Mouse (Mus musculus): ENCODE data around the gene Jtb.

The Jtb gene

DNA sequence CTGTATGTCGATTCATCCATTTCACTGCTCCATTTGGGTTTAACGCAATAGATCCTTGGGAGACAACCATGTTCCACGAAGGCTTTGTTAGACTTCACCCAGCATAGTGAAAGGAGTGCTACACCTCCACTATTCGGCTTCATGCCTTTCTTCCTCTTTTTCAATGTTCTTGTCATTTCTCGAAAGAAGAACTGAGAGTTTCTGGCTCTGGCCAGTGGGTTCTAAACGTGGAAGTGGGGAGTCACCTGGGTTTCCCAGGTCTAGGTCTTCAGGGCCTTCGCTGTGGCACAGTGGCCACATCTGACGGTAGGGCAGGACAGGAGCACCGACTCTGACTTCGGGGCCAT, 33.3 kb downstream of the Jtb start:
- DNase-seq = no peak

DNA sequence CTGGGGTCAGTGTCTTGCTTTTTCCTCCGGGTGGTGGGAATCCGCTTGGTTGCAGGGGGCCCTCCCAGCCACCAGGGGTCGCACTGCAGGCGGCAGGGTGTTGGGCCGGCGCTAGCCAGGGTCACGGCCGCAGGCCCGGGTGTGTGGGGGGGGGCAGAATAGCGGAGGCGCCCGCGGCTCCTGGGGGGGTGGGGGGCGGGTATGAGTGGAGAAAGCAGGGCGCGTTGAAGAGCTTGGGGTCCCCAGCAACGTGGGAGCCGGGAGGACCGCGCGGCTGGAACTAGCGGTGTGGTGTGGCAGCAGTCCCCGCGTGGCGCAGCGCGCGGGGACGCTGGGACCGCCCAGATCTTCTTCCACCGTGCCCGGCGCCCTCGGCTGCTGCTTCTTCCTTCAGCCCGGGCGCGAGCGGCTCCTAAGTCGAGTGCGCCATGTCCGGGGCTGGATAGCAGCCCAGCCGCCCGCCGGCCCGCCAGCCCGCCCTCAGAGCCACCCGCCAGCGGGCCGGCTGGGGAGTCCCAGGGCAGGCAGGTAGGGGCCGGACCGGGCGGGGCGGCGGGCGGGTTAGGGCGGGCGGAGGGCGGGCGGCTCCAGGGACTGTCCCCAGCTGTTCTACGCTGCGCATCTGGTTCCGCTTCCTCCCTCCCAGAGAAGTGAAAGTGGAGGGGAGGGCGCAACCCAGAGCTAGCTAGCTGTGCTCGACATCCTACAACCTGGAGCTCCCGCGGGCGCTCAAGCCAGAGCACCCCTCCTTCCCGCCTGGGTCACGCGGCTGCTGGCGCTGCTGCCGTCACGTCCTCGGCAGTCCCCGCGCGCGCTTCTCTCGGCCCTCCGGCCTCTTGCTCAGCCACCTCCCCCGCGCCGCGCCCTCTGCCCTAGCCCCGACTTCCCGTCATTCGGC, 33.9 kb downstream of the Jtb start, which contains the start of gene Dennd4b:
Dennd4b (plus strand) TSS at position 152 of the 898 bp plus-strand sequence.
- DNase-seq = peak; percentile 88

DNA sequence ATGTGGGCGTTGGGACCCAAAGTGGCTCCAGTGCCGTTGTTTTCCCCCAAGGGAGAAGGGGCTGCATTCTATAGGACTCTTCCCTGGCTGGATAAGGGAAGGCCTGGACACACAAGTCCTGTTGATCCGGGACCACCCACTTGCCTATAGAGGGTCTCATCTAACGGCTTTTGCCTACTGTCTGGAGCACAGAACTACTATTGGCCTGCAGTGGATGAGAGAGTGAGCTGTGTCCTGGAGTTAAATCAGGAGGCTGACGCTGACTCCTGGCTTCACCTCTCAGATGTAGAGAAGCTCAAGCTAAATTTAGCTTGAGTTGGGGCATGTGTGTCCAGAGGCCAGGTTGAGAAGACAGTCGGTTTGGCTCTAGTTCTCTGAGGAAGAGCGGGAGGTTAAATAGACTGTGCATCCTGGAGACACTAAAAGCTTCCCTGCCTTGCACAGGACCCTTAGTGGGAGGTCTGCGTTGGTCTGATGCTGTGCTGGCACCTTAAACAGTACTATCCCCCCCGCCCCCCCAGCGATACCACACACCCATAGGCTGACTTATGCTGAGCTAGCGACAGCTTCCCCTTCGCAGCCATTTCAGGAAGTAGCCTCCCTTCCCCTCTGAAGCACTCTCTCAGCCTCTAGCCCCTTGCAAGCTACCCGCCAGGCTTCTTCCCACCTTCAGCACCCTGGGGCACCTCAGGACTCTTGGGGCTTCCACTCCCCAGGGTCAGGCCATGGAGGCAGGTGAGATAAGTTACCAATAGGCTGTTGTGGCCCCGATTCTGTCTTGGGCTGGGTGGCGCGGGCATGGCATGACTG, 34.7 kb downstream of the Jtb start:
- DNase-seq = no peak

DNA sequence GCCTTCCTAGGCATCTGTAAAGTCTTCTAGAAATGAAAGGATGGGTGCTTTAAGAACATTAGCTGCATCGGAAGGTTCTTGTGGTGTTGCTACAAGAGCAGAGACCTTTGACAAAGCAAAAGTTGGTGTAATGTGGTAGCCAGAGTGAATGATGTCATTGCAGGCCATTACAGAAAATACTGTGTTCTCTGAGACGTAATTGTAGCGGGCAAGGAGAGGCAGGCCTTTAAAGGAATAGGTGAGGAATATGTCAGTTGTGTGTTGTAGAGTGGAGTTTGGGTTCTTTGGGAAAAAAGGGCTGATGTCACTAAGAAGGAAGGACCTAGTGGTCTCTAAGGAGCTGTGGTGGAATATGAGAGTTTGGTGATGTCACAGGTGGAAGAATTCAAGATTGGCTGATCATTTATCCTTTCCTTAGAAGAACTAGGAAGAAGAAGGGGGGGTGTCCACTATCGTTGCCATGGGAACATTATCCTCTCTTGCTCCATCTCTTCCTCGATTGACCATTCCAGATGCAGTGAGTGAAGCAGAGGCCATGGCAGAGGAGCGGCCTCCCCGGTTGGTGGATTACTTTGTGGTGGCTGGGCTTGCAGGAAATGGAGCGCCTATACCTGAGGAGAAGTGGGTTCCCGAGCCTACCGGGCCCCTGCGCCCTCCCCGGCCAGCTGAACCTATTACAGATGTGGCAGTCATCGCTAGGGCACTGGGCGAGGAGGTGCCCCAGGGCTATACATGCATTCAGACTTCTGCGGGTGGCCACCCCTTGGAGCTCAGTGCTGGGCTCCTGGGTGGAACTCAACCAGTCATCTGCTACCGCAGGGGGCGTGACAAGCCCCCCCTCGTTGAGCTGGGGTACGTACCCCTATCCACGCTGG, 35.7 kb downstream of the Jtb start:
- DNase-seq = no peak

DNA sequence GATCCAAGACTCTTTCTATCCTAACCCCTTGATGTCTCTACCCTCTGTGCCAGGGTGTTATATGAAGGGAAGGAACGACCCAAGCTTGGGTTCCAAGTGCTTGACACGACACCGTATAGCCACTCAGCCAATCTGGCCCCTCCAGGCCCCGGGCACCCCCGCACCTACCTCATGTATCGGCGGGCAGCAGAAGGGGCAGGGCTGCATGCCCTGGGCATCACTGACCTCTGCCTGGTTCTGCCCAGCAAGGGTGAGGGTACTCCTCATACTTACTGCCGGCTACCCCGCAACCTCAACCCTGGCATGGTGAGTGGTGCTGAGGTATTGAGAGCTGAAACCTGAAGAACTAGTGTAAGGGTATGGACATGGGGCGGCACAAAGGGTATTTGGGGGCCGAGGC, 36.8 kb downstream of the Jtb start:
- no peak for DNase-seq

DNA sequence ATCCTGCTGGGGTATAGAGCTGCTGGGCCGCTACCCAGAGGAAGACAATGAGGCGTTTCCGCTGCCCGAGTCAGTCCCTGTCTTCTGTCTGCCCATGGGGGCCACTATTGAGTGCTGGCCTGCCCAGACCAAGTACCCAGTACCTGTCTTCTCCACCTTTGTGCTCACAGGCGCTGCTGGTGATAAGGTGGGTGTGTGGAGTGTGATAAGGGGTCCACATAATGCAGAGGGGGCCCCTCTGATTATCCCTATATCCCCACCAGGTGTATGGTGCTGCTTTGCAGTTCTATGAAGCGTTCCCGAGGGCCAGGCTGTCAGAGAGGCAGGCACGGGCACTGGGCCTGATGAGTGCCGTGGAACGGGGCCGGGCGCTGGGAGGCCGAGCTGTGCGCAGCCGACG, 37.6 kb downstream of the Jtb start:
- DNase-seq = no peak

DNA sequence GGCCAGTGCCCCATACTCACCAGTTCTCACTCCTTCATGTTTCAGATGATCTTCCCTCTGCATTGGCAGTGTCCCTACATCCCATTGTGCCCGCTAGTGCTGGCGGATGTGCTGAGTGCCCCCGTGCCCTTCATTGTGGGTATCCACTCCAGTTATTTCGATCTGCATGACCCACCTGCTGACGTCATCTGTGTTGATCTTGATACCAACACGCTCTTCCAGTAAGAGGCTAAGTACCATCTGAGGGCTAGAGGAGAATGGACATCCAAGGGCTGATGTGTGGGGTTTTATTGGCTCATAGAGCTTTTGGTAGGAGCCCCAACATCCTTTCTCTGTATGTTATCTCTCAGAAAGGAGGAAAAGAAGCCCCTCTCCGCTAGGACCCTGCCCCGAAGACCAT, 39.4 kb downstream of the Jtb start:
- DNase-seq = no peak

DNA sequence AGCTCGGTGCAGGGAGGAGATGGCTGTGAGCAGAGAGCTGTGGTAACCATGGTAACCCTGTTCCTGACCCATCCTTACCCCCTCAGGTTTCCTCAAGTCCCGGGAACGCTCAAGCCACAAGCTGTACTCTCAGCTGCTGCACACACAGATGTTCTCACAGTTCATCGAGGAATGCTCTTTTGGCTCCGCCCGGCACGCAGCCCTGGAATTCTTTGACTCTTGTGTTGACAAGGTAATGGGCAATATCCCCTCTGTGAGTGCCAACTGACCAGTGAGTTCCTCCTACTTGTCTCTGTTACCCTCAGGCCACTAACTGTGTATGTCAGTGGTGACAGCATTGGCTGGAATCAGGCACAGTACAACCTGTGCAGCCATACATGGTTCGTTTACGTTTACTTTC, 40.8 kb downstream of the Jtb start:
- DNase-seq = no peak

DNA sequence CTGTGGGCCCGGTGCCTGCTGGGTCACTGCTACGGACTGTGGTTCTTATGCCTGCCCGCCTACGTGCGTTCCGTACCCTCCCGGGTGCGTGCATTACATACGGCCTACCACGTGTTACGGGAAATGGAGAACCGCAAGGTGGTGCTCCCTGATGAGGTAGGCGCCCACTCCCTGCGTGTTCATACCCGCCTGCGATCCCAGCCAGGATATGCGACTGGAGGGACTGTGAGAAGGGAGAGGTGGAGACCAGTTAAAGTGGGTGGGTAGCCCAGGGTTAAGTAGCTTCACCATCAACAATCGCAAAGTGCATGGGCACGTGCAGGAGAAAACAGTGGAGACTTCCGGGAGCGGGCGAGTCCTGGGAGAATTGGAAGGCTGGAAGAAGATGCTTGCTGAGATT, 42.5 kb downstream of the Jtb start:
- DNase-seq = no peak

DNA sequence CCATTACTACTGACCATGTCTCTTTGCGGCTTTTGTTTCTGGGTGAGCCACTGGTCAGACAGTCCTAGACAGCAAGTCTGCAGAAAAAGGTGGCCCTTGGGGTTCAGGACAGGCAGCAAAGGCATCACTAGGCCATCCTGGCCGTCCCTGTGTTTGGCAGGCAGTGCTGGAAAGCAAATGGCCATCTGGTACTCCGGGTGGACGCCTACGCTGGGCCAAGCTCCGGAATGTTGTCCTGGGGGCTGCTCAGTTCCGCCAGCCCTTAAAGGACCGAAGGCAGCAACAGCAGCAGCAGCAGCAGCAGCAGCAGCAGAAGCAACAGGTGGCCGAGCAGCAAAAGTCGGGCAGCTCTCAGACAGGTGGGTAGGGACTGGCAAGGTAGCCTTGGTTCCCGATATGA, 43.9 kb downstream of the Jtb start:
- no peak for DNase-seq

DNA sequence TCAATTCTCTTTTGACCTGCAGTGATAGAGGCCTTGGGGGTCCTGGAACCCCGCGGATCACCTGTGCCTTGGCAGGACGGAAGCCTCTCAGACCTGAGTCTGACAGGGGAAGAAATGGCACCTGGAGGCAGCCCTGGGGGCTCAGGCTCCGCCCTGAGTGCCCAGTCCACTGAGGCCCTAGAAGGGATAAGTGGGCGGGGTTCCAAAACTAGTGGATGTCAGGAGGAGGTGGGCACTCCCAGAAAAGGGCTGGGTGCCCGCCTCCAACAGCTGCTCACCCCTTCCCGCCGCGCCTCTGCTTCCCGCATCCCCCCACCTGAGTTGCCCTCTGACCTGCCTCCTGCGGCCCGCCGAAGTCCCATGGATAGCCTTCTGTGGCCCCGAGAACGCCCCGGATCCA, 45.5 kb downstream of the Jtb start:
- DNase-seq = no peak

DNA sequence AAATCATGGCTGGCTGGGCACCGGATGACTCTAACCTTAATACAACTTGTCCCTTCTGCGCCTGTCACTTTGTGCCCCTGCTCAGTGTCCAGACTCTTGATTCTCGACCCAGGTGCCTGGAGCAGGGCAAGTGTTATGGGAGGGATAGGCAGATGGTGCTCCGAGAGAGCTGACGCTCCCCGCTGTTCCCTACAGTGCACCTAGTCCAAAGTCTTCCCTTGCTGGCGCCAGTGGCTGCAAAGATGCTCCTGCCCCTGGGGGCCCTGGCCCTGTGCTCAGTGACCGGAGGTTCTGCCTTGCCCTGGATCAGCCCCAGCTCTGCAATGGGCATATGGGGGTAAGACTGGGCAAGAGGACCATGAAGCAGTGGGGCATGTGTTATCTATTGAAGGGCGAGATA, 46.4 kb downstream of the Jtb start:
- DNase-seq = no peak

DNA sequence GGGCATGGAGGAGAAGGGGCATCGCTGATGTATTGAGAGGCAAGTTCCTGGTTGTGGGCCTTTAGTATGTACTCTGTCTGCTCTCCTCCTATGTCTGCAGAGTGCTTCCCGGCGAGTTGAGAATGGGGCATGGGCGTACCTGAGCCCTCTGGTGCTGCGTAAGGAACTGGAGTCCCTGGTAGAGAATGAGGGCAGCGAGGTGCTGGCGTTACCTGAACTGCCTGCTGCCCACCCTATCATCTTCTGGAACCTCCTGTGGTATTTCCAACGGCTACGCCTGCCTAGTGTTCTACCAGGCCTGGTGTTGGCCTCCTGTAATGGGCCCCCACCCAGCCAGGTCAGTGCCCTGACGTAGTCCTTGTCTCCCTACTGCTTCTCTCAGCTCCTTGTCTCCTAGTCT, 46.8 kb downstream of the Jtb start:
- no peak for DNase-seq

DNA sequence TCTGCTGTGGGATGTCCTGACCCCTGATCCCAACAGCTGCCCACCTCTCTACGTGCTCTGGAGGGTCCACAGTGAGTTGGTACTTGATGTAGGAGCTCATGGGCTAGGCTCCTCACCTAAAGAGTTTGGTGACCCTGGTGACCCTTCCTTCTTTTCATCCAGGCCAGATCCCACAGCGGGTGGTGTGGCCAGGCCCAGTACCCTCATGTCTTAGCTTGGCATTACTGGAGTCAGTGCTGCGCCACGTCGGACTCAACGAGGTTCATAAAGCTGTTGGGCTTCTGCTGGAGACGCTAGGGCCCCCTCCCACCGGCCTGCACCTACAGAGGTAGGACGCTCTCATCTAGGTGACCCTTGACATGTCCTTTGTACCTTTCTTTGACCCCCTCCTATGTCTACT, 47.8 kb downstream of the Jtb start:
- no peak for DNase-seq

DNA sequence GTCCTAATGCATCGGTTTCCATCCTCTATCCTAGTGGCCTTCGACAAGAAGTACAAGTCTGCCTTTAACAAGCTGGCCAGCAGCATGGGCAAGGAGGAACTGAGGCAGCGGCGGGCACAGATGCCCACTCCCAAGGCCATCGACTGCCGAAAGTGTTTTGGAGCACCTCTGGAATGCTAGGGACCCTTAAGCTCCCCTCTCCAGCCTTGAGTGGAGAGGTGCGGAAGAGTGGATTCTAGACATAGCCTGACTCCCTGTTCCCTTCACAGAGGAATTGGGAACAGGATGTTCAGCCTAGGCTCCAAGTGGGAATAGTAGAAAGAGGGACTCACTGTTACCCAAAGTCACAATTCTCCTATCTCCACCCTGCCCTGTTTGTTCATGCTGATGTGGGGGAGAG, 48.3 kb downstream of the Jtb start:
- no peak for DNase-seq

DNA sequence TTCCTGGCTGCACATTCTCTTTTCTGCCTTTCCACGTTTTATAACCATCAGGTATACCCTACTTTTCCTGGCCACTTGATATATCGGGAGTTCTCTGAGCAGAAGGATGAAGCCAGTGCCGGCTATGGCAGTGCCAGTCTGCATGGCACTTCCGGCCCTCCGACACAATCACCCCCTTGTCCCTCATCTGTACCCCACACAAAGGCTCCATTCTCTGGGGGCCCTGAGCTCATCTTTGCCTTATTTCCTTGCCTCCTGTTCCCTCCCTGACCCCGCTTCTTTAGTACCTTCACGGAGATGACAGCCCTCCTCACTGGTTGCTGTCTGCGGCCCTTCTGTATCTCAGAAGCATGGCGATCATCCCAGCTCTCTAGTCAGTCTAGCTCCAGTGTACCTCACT, 49.3 kb downstream of the Jtb start:
- DNase-seq = peak; percentile 37

DNA sequence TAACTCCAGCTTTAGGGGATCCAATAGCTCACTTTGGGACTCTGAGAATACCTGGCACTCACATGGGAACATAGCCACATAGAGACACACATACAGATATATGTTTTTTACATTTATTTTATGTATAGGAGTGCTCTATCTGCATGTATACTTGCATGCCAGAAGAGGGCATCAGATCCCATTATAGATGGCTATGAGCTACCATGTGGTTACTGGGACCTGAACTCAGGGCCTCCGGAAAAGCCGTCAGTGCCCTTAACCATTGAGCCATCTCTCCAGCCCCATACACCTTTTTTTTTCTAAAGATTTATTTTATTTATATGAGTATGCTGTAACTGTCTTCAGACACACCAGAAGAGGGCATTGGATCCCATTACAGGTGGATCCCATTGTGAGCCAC, 52.8 kb downstream of the Jtb start:
- no peak for DNase-seq
